Mouse (Mus musculus) heart, embryonic 10.5 days (tissue): Measurements from ENCODE around the gene Zfp629. TPM values are rescaled to one million over a fixed set of nuclear protein-coding genes. Genes with fewer than 3 reads are reported as not detected.

Experiments
- DNase-seq: peaks from one replicate; pipeline ENCODE4 v3.0.0-alpha.2; 2017; ENCODE audit warnings: low spot score
- H3K27ac ChIP-seq: fragments of 300-500 bp; sonication (generic); 2 replicates; pipeline ENCODE4 v1.5.1; 2016; ENCODE audit warnings: mild to moderate bottlenecking
- H3K27me3 ChIP-seq: fragments of 300-500 bp; sonication (generic); 2 replicates; pipeline ENCODE4 v1.6.1; 2016; ENCODE audit warnings: mild to moderate bottlenecking; ENCODE audit not compliant: poor library complexity, insufficient read depth, severe bottlenecking
- H3K36me3 ChIP-seq: fragments of 300-500 bp; sonication (generic); 2 replicates; pipeline ENCODE4 v1.6.1; 2016; ENCODE audit warnings: mild to moderate bottlenecking, moderate library complexity
- H3K4me1 ChIP-seq: fragments of 300-500 bp; sonication (generic); 2 replicates; pipeline ENCODE4 v1.6.1; 2016; ENCODE audit warnings: mild to moderate bottlenecking
- H3K4me3 ChIP-seq: fragments of 300-500 bp; sonication (generic); 2 replicates; pipeline ENCODE4 v1.5.1; 2016; ENCODE audit warnings: mild to moderate bottlenecking, moderate library complexity
- H3K9me3 ChIP-seq: fragments of 300-500 bp; sonication (generic); 2 replicates; pipeline ENCODE4 v1.6.1; 2016; ENCODE audit warnings: mild to moderate bottlenecking, moderate library complexity
- WGBS: fragments of 180-500 bp; shearing (Covaris S2); methylation state at CpG from one replicate; pipeline ENCODE4 v1.1.7; 2016; 5-methylcytosine and 5-hydroxymethylcytosine counted together
- polyA plus RNA-seq: library from polyadenylated mRNA; unstranded; fragments of >200 nt; fragmentation: Nextera tagmentation; extraction: Ambion mirVana; gene quantifications from 2 replicates; pipeline ENCODE4 v1.2.1, GENCODE M21; 2016

The Zfp629 gene
- polyA plus RNA-seq, 1 experiment from 2014 or later, result 13.8 TPM

GRCm38 (mm10) chr7:127587196-127587595 is 28.4 kb downstream of the Zfp629 start:
- peak overlapping the region; percentile 85 for H3K4me3 ChIP-seq
- whole genome bisulfite sequencing, result 65% methylated on average over 5 of the region's 5 CpGs
- H3K27me3 ChIP-seq, result no peaks in the 10 kb centered on the region

GRCm38 (mm10) chr7:127586149-127586548 is 29.4 kb downstream of the Zfp629 start:
- Histone ChIP-seq H3K27ac (no peak overlapping the region), H3K4me3 (no peak overlapping the region), H3K27me3 (no peaks in the 10 kb centered on the region), H3K4me1 (peaks cover 29% of the 10 kb centered on the region), H3K9me3 (no peaks in the 10 kb centered on the region), H3K36me3 (peaks cover 62% of the 10 kb centered on the region)
- no peak for DNase-seq
- WGBS, result 66% methylated on average over 6 of the region's 6 CpGs

More at GRCm38 (mm10) chr7:127587196-127587595, 28.4 kb downstream of the Zfp629 start:
- no peaks in the 10 kb centered on the region for H3K9me3 ChIP-seq
- DNase-seq, result no peak
- H3K4me1 ChIP-seq, result peaks cover 29% of the 10 kb centered on the region
- H3K36me3 ChIP-seq, result peaks cover 63% of the 10 kb centered on the region
- peak overlapping the region; percentile 92; the same call in 1 of the 2 replicates for H3K27ac ChIP-seq

- DNase-seq, result no peak
- 89% methylated on average over 7 of the region's 7 CpGs for WGBS
- H3K4me3 ChIP-seq, result no peak overlapping the region
- H3K27ac ChIP-seq, result no peak overlapping the region
- H3K4me1 ChIP-seq, result peaks cover 25% of the 10 kb centered on the region
- peaks cover 61% of the 10 kb centered on the region for H3K36me3 ChIP-seq
- H3K27me3 ChIP-seq, result no peaks in the 10 kb centered on the region
- no peaks in the 10 kb centered on the region for H3K9me3 ChIP-seq
Measured at GRCm38 (mm10) chr7:127585031-127585430, 30.6 kb downstream of the Zfp629 start.

GRCm38 (mm10) chr7:127583260-127583659 is 32.3 kb downstream of the Zfp629 start:
- 90% methylated on average over 6 of the region's 6 CpGs for WGBS
- Histone ChIP-seq H3K4me3 (no peak overlapping the region), H3K36me3 (peaks cover 70% of the 10 kb centered on the region)

GRCm38 (mm10) chr7:127574115-127574514 is 41.5 kb downstream of the Zfp629 start:
- Histone ChIP-seq H3K9me3 (no peaks in the 10 kb centered on the region), H3K27me3 (no peaks in the 10 kb centered on the region), H3K4me3 (peak overlapping the region; percentile 96), H3K4me1 (peaks cover 19% of the 10 kb centered on the region), H3K36me3 (peaks cover 34% of the 10 kb centered on the region), H3K27ac (peak overlapping the region; percentile 92)
- 24% methylated on average over 7 of the region's 7 CpGs for WGBS
- no peak for DNase-seq

More at GRCm38 (mm10) chr7:127583260-127583659, 32.3 kb downstream of the Zfp629 start:
- Histone ChIP-seq H3K9me3 (no peaks in the 10 kb centered on the region), H3K27me3 (no peaks in the 10 kb centered on the region), H3K4me1 (peaks cover 15% of the 10 kb centered on the region), H3K27ac (no peak overlapping the region)
- no peak for DNase-seq

GRCm38 (mm10) chr7:127573503-127574008 is 42.0 kb downstream of the Zfp629 start:
- no peaks in the 10 kb centered on the region for H3K27me3 ChIP-seq
- DNase-seq, result peak; percentile 74
- H3K4me1 ChIP-seq, result peaks cover 19% of the 10 kb centered on the region
- H3K36me3 ChIP-seq, result peaks cover 34% of the 10 kb centered on the region
- WGBS, result under 1% methylated on average over 27 of the region's 28 CpGs
- peak overlapping the region; percentile 96 for H3K4me3 ChIP-seq
- H3K9me3 ChIP-seq, result no peaks in the 10 kb centered on the region
- peak overlapping the region; percentile 92 for H3K27ac ChIP-seq

- H3K27ac ChIP-seq, result peak within 1 kb of the TSS; percentile 92
- peaks cover 19% of the 10 kb centered on the region for H3K4me1 ChIP-seq
- no peaks in the 10 kb centered on the region for H3K27me3 ChIP-seq
- WGBS, result under 1% methylated on average over 17 of the region's 17 CpGs
- DNase-seq, result peak; percentile 99
- H3K4me3 ChIP-seq, result peak within 1 kb of the TSS; percentile 96
- peaks cover 29% of the 10 kb centered on the region for H3K36me3 ChIP-seq
- H3K9me3 ChIP-seq, result no peaks in the 10 kb centered on the region
Measured at GRCm38 (mm10) chr7:127572895-127573471, 42.6 kb downstream of the Zfp629 start, which contains the start of gene Phkg2. TSS of gene Phkg2 (plus strand) at chr7:127573340.

- Histone ChIP-seq H3K27me3 (no peaks in the 10 kb centered on the region), H3K9me3 (no peaks in the 10 kb centered on the region), H3K36me3 (peaks cover 69% of the 10 kb centered on the region), H3K27ac (no peak overlapping the region), H3K4me1 (peaks cover 5% of the 10 kb centered on the region; the same call in 1 of the 2 replicates), H3K4me3 (no peak overlapping the region)
- DNase-seq, result no peak
- WGBS, result 87% methylated on average over 6 of the region's 6 CpGs
Measured at GRCm38 (mm10) chr7:127564381-127565150, 51.0 kb downstream of the Zfp629 start.

- no peaks in the 10 kb centered on the region for H3K9me3 ChIP-seq
- DNase-seq, result no peak
- H3K27me3 ChIP-seq, result no peaks in the 10 kb centered on the region
- H3K36me3 ChIP-seq, result peaks cover 82% of the 10 kb centered on the region
- H3K4me3 ChIP-seq, result no peak within 1 kb of the TSS
- H3K27ac ChIP-seq, result no peak within 1 kb of the TSS
- WGBS, result 91% methylated on average over 5 of the region's 5 CpGs
- H3K4me1 ChIP-seq, result peaks cover 5% of the 10 kb centered on the region; the same call in 1 of the 2 replicates
Measured at GRCm38 (mm10) chr7:127561340-127561858, 54.2 kb downstream of the Zfp629 start, which contains the start of gene Tmem265. TSS of gene Tmem265 (plus strand) at chr7:127561390.

GRCm38 (mm10) chr7:127560580-127560979 is 55.0 kb downstream of the Zfp629 start:
- H3K4me1 ChIP-seq, result peaks cover 5% of the 10 kb centered on the region; the same call in 1 of the 2 replicates
- no peak for DNase-seq
- peaks cover 83% of the 10 kb centered on the region for H3K36me3 ChIP-seq
- 94% methylated on average over 11 of the region's 11 CpGs for WGBS
- no peak overlapping the region for H3K4me3 ChIP-seq
- H3K27me3 ChIP-seq, result no peaks in the 10 kb centered on the region
- H3K27ac ChIP-seq, result no peak overlapping the region
- H3K9me3 ChIP-seq, result no peaks in the 10 kb centered on the region
